Mouse (Mus musculus) forebrain, postnatal 0 days (tissue): Measurements from ENCODE around the gene Gm19935. TPM values are rescaled to one million over a fixed set of nuclear protein-coding genes. Genes with fewer than 3 reads are reported as not detected.

Source experiments
- ATAC-seq: fragments of 200-750 bp; cut with Nextera tagmentation; 2 replicates; pipeline ENCODE4 v1.8.0; 2017; ENCODE audit warnings: mild to moderate bottlenecking, moderate library complexity
- DNase-seq: peaks from one replicate; pipeline ENCODE4 v3.0.0-alpha.2; 2015
- H3K27ac ChIP-seq: fragments of 300-500 bp; sonication (generic); 2 replicates; pipeline ENCODE4 v1.5.1; 2014; ENCODE audit warnings: low read depth, mild to moderate bottlenecking, antibody characterized with exemption, low read length, moderate library complexity, mixed read lengths
- H3K27me3 ChIP-seq: fragments of 300-500 bp; sonication (generic); 2 replicates; pipeline ENCODE4 v1.6.1; 2014; ENCODE audit warnings: mild to moderate bottlenecking, low read length, mixed read lengths; ENCODE audit not compliant: insufficient read depth
- H3K36me3 ChIP-seq: fragments of 300-500 bp; sonication (generic); 2 replicates; pipeline ENCODE4 v1.6.1; 2014; ENCODE audit warnings: mild to moderate bottlenecking, moderate library complexity; ENCODE audit not compliant: insufficient read depth
- H3K4me1 ChIP-seq: fragments of 300-500 bp; sonication (generic); 2 replicates; pipeline ENCODE4 v1.6.1; 2014; ENCODE audit warnings: antibody characterized with exemption; ENCODE audit not compliant: insufficient read depth
- H3K4me2 ChIP-seq: fragments of 300-500 bp; sonication (generic); 2 replicates; pipeline ENCODE4 v1.6.1; 2014; ENCODE audit warnings: low read depth, mild to moderate bottlenecking, moderate library complexity
- H3K4me3 ChIP-seq: fragments of 300-500 bp; sonication (generic); 2 replicates; pipeline ENCODE4 v1.5.1; 2014; ENCODE audit warnings: low read depth, low read length, mixed read lengths
- H3K9ac ChIP-seq: fragments of 300-500 bp; sonication (generic); 2 replicates; pipeline ENCODE4 v1.6.1; 2014; ENCODE audit warnings: mild to moderate bottlenecking
- H3K9me3 ChIP-seq: fragments of 300-500 bp; sonication (generic); 2 replicates; pipeline ENCODE4 v1.6.1; 2016; ENCODE audit warnings: low read length
- CTCF ChIP-seq: sonication (generic); IDR thresholded peaks from 2 replicates; pipeline ENCODE4 v1.5.1; 2016; ENCODE audit warnings: antibody characterized with exemption, control low read depth, low read depth
- WGBS: fragments of 180-500 bp; shearing (Covaris S2); extraction: QIAGEN DNeasy Blood & Tissue Kit; methylation state at CpG from one replicate; pipeline ENCODE4 v1.1.7; 2014; 5-methylcytosine and 5-hydroxymethylcytosine counted together
- polyA plus RNA-seq: library from polyadenylated mRNA; unstranded; fragments of >200 nt; fragmentation: Nextera tagmentation; extraction: Ambion mirVana; gene quantifications from 2 replicates; pipeline ENCODE4 v1.2.1, GENCODE M21; 2015
- total RNA-seq: library from RNA; depleted of rRNA; stranded (reverse); fragments of >200 nt; gene quantifications from 2 replicates; pipeline ENCODE4 v1.2.3, GENCODE M21; 2014

Gm19935 gene
- total and polyA plus RNA-seq, 2 experiments from 2014 or later, result 2.5 to 4.6 TPM

DNA sequence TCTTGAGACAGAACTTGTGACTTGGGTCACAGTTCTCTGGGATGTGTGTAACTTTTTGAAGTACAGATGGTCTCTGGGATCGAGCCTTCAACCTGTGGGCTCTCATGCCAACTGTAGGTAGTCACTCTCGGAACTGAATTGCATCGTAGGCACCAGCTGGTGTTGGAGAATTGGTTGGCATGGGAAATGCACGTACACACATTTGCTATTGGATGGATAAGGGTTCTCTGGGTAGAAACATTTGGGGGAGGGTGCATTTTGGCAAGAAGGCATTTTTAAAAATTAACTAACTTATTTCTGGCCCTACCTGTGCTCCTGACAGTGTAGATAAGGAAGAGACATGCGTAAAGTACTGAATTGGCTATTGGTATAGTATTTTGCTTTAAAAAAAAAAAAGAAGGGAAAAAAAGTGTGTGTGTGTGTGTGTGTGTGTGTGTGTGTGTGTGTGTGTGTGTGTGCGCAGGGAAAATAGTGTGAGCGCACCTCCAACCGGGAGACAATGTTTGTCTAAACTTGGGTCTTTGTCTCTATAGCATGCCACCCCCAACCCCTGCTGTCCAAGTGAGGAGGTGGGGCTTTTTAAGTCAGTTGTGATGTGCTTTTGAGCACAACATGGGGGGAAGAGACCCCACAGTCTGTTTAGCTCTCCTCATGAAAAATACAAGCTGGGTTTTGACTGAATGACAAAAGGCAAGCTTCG lies 36.9 kb upstream of the Gm19935 start:
- H3K4me2 ChIP-seq, result peak overlapping the region; percentile 13; the same call in 1 of the 2 replicates
- no peak overlapping the region for H3K4me3 ChIP-seq
- 40% methylated on average over 9 of the region's 9 CpGs for WGBS
- peaks cover 15% of the 10 kb centered on the region for H3K4me1 ChIP-seq
- H3K9me3 ChIP-seq, result no peaks in the 10 kb centered on the region
- peak overlapping the region; percentile 54 for H3K27ac ChIP-seq
- no peak for TF ChIP-seq CTCF
- ATAC-seq (no peak), DNase-seq (peak; percentile 41)
- H3K9ac ChIP-seq, result no peak overlapping the region
- H3K36me3 ChIP-seq, result no peaks in the 10 kb centered on the region
- H3K27me3 ChIP-seq, result no peaks in the 10 kb centered on the region

- DNase-seq (no peak), ATAC-seq (no peak)
- no peak overlapping the region for H3K4me3 ChIP-seq
- peaks cover 15% of the 10 kb centered on the region for H3K4me1 ChIP-seq
- 47% methylated on average over 8 of the region's 8 CpGs for WGBS
- H3K27ac ChIP-seq, result no peak overlapping the region
- no peak overlapping the region for H3K4me2 ChIP-seq
- H3K9me3 ChIP-seq, result no peaks in the 10 kb centered on the region
- no peaks in the 10 kb centered on the region for H3K27me3 ChIP-seq
- no peaks in the 10 kb centered on the region for H3K36me3 ChIP-seq
- TF ChIP-seq CTCF, result no peak
- no peak overlapping the region for H3K9ac ChIP-seq
Measured at GRCm38 (mm10) chr8:90851544-90851943, 34.4 kb upstream of the Gm19935 start.

DNA sequence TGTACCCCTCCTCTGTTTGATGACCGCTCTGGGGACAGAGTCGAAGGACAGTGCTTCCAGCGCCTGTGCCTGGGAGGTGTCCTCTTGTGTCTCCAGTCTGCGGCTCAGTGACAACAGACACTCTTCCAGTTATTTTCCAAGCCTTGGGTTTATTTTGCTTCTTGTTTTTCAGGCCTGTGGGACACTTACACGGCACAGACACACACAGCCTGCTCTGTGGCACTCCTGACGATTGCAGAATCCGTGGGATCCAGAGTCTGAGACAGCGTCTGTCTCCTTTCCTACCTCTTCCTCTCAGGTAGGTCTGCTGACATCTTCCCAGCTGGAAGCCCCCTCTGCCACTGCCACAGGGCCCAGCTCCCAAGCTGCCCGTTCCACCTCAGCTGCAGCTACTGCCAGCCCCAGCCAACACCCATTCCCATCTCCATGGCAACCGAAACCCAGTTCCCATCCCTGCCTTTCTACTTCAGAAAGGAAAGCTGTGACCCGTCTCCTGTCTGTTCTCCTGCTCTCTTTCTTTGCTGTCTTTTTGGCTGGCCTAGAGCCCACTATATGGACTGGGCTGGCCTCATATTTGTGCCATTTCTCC lies 32.4 kb upstream of the Gm19935 start:
- H3K4me1 ChIP-seq, result peaks cover 9% of the 10 kb centered on the region
- H3K4me3 ChIP-seq, result no peak overlapping the region
- TF ChIP-seq CTCF, result no peak
- H3K36me3 ChIP-seq, result no peaks in the 10 kb centered on the region
- no peaks in the 10 kb centered on the region for H3K27me3 ChIP-seq
- H3K9ac ChIP-seq, result peak overlapping the region; percentile 28; the same call in 1 of the 2 replicates
- peak; percentile 79 for ATAC-seq
- no peaks in the 10 kb centered on the region for H3K9me3 ChIP-seq
- 0 out of 2 replicates have a peak overlapping the region, but pooled peaks have one; percentile 13 for H3K4me2 ChIP-seq
- DNase-seq, result peak; percentile 78
- WGBS, result 34% methylated on average over 11 of the region's 11 CpGs
- H3K27ac ChIP-seq, result peak overlapping the region; percentile 70

- WGBS, result 88% methylated on average over 7 of the region's 7 CpGs
- ATAC-seq (no peak), DNase-seq (no peak)
- no peak overlapping the region for H3K9ac ChIP-seq
- H3K27me3 ChIP-seq, result no peaks in the 10 kb centered on the region
- H3K9me3 ChIP-seq, result no peaks in the 10 kb centered on the region
- H3K4me2 ChIP-seq, result no peak overlapping the region
- no peak overlapping the region for H3K27ac ChIP-seq
- peaks cover 7% of the 10 kb centered on the region; the same call in 1 of the 2 replicates for H3K4me1 ChIP-seq
- no peaks in the 10 kb centered on the region for H3K36me3 ChIP-seq
- no peak for TF ChIP-seq CTCF
- no peak overlapping the region for H3K4me3 ChIP-seq
Measured at GRCm38 (mm10) chr8:90847980-90848379, 30.8 kb upstream of the Gm19935 start.

DNA sequence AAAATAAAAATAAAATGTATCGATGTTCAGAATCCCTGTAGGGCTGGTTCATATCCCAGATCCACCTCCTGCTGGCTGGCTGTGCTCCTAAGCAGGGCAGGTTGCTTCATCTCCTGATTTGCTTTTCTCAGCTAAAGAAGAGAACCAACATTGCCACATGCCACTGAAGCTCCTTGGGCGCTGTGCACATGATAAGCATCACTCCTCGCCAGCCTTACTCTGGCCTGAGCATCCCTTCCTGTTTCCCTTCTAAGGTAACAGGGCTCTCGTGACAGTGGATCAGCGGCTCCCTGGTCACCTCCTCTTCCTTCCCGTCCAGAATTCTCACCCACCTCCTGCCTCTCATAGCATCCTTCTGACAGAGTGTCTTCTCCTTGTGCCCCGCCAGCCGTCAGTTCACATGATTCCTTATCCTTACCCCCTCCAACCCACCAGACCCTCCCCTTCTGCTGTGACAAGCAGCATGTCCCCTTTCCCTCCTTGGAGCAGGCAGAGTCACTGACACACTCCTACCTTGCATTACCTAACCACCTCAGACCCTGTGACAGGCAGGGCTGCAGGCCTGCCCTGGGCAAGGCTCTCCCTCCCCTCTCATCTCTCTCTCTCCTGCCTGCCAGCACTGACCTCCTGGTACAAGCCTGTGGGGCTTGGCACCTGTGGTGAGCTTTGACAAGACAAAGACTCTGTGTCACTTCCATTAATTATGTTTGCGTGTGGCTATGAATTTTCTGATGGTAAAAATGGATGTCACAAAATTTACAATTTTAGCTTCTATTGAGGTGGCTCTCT lies 27.2 kb upstream of the Gm19935 start:
- no peak overlapping the region for H3K4me2 ChIP-seq
- H3K9me3 ChIP-seq, result no peaks in the 10 kb centered on the region
- 75% methylated on average over 9 of the region's 9 CpGs for WGBS
- no peak for ATAC-seq
- no peaks in the 10 kb centered on the region for H3K27me3 ChIP-seq
- DNase-seq, result no peak
- no peak overlapping the region for H3K27ac ChIP-seq
- H3K36me3 ChIP-seq, result no peaks in the 10 kb centered on the region
- H3K4me3 ChIP-seq, result no peak overlapping the region
- no peak overlapping the region for H3K9ac ChIP-seq
- no peak for TF ChIP-seq CTCF
- H3K4me1 ChIP-seq, result peaks cover under 1% of the 10 kb centered on the region; the same call in 1 of the 2 replicates

DNA sequence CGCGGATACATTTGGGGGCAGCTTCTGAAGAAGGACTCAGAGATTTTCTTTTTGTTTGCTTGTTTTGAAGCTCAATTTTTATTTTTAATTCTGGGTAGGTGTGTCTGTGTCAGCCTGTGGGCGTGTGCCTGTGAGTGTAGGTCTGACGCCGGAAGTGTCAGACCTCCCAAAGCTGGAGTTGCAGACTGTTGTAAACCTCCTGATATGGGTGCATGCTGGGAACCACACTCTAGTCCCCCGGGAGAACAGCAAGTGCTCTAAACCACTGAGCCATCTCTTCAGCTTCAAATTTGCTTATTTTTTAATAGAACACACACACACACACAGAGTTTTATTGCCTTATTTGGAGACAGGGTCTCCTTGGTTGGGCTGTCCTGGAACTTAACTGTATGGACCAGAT lies 25.9 kb upstream of the Gm19935 start:
- H3K4me3 ChIP-seq, result no peak overlapping the region
- DNase-seq (no peak), ATAC-seq (no peak)
- no peaks in the 10 kb centered on the region for H3K36me3 ChIP-seq
- no peak overlapping the region for H3K27ac ChIP-seq
- no peak for TF ChIP-seq CTCF
- WGBS, result 88% methylated on average over 6 of the region's 6 CpGs
- H3K9me3 ChIP-seq, result no peaks in the 10 kb centered on the region
- no peak overlapping the region for H3K4me2 ChIP-seq
- no peaks in the 10 kb centered on the region for H3K27me3 ChIP-seq
- H3K4me1 ChIP-seq, result no peaks in the 10 kb centered on the region
- no peak overlapping the region for H3K9ac ChIP-seq

DNA sequence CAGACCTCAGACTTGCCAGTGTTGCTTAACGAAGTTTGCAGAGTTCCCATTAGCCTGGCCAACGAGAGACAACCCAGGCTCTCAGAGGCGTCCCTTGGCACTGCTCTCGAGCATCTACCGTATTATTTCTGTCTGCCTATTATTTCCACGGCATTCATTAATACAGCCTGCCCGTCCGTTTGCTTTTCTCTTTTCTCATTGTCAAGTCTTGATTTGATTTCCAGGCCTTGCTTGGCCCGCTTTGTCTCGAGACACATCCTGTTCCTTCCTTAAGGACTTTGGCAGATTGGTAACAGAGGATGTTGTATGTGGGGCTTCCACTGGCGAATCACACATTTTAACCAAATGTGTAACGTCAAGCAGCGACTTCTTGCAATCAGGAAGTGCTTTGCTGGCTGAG lies 24.1 kb upstream of the Gm19935 start:
- DNase-seq, result no peak
- 36% methylated on average over 13 of the region's 13 CpGs for WGBS
- no peak for TF ChIP-seq CTCF
- Histone ChIP-seq H3K9ac (no peak overlapping the region), H3K27me3 (no peaks in the 10 kb centered on the region), H3K4me1 (no peaks in the 10 kb centered on the region), H3K4me3 (no peak overlapping the region), H3K4me2 (no peak overlapping the region), H3K9me3 (no peaks in the 10 kb centered on the region), H3K27ac (no peak overlapping the region), H3K36me3 (no peaks in the 10 kb centered on the region)
- ATAC-seq, result no peak
